Mouse (Mus musculus): Measurements from ENCODE around the gene Igsf9.

Igsf9 gene

DNA sequence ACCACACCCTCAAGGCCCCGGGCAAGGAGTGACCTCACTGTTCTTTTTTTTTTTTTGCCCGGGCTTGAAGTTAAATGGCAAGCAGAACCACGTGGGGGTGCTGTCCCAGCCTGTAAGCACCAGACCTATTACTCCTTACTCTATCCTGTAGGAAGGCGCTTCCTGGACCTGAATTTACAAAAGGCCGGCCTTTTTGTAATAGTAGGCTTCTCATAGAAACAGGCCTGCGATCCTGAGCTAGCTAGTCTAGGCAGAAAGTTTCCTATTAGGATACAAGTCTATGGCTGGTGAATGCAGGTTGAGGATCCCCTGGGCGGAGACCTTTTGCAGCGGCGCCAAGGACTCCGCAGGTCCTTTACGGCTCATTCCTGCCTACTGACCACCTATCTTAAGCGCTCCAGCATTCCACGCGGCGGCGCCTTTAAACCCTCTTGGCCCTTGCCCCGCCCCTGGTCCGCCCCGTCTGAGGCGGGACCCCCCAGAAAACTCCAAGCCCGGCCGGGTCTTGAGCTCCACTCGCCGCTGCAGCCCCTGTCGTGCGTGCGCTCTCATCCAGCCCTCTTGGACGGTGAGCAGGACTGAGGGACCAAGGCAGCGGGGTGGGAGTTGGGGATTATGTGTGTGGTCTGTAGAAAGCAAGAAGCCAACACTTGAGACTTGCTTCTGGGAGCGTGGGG is 18.3 kb downstream of the Igsf9 start, which contains the start of gene Tagln2:
TSS of gene Tagln2 (plus strand) at position 283 of the 677 bp plus-strand sequence.
- no peak for DNase-seq

DNA sequence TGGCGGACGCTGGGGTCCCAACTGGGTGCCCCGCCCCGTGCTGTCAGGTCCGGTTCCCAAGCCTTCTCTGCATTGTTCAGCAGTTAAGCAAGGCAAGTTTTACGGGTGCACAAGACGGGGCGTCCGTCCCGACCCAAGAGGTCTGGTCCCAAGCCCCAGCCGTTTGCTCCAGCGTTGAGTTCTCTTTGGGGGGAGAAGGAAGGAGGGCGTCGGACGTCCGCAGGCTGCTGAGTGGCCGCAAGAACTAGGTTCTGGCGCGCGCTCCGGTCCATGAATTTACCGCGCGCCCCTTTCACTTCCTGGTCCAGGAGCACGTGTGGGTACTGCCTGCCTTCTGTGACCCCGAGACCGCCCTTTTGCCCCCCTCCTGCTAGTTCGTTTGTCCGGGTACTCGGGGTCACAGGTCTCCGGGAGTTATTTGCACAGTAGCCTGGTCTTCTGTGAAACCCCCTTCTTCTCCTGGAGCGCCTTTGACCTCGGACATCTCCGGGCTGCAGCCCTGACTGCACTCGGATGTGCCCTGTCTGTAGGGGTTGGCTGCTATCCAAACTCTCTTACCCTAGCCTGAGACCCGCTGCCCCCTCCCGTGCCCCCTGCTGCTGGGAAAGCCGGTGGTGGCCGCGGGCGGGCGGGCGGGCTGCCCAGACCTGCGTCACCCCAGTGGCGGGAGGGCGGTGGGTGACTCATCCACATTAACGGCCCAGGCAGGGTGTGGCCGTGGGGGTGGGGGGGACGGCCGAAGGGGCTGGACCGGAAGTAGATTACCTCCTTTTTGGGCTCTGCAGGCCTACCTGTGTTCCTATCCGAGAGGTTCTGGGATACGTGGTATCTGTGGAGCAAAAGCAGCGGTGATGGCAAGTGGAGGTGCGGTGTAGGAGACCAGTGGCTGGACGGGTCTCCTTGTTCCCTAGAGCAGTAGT is 19.1 kb downstream of the Igsf9 start:
- DNase-seq = no peak

DNA sequence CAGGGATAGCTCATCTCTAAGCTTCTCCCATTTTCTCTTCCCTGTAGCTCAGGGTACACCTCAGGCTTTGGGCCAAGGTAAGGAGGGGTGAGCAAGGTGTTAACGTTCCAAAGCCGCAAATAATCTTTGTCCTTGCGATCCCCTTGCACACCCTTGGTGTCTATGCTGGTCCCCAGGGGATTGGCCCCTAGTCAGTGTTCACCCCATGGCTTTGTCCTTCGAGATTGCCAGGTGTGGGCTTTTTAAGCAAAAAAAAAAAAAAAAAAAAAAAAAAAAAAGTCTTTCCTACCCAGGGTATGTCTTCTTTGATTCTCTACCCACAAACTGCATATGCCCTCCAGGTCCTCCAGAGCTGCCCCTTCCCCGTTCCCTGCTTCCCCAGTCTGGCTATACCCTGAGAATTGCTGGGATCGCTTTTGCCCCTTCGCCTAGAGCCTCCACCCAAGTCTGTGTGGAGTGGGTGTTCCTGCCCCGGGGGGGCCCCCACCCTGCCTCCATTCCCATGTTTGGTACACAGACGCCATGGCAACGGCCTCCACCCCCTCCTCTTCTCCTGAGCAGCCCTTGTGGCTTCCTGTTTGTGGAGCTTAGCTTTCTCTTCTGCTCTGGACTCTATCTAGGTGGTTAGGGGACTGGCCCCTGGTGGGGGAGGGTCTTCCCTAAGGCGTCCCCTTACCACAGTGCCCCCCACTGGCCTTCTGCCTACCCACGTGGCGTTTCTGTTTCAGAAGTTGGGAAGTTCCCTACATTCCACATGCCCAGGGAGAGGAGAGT is 20.0 kb downstream of the Igsf9 start:
- DNase-seq = no peak

DNA sequence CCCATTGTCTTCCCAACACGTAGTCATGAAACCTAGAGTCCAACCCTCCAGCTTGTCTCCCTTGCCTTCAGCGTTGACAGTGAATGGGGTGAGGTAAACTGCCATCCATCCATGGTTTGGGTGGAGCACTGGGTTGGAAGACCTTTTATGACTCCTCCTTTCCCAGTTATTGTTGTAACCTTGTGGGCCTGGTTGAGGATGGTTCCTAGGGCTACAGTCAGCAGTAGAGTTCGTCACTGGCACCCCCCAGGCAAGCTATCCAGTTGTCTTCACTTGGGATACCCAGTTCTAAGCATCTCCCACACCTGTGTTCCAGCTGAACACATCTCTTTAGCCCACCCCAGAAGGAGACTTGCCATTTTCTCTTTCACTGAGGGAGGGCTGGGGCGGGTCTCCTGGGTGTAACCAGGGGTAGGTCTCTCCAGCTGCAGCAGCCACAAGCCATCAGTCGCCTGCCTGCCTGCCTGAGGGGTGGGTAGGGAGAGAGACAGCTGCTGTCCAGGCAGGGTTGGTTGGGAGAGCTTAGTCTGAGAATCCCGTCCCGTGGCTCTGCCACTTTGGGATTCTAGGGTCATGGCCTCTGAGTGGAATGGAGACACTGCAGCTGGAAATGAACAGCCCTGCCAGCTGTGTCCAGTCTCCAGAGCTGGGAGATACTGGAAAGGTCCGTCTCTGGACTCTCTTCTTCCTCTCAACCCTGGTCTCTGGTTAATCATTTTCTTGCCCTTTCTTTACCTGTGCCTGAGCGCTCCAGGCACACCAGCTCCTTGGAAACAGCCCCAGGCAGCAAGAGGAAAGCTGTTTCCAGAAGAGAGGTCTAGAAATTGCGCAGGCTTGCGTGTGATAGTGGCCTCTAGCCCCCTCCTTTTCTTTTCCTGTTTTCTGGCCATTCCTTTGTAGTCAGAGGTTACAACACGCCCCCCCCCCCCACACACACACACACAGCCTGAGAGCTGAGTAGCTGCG is 20.8 kb downstream of the Igsf9 start:
- no peak for DNase-seq

DNA sequence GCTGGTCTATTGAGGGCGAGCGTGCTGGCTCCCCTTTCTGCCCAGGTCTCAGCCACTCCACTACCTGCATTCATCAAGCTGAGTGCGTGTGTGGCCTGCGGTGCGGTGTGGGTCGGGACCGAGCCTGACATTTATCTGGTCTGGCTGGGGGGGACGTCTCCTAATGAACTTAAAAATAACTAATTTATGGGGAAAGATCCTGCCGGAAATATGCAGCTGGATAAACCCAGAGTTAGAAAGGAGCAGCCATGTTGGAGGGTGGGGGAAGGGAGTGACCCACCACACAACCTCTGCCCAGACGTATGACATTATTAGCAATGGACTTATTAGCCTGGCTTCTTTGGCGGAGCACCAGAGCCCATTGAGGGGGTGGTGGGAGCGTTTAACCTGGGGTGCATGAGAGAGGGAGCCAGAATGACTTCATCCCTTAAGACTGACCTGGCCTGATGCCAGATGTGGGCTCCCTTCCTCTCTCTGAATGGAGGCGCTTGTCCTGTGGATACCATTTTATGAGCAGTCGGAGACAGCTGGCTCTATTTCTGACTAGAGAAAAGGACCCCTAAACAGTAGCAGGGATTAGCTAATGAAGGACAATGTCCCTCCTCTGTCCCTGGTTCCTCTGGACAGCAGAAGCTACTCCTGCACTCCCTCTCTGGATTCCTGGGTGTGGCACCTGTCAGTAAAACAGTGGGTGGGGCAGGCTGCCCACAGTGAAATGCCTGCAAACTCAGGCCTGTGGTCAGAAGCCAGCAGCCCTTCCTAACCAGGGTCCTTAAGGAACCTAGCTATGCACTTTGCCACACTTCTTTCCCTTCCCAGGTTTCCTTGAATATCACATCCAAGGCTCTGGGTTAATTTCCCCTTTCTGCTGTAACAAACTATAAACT is 21.8 kb downstream of the Igsf9 start:
- DNase-seq = no peak

DNA sequence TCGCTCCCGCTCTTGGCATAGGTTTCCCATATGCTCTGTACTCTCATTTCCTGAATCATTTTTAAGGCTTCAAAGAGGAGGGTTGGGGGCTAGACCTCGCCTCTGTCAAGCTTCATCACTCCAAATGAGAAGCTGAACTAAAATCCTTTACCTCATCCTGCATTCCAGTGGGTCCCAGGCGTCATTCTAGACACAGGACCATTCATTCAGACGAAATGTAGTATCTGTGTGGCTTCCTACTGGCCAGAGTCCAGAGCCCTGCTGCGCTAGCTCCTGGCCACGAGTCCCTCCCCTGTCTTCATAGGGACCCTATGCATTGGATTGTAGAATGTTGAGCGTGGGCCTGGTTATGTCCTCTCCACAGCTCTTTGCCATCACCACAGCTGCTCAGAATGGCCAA is 23.2 kb downstream of the Igsf9 start:
- DNase-seq = no peak

DNA sequence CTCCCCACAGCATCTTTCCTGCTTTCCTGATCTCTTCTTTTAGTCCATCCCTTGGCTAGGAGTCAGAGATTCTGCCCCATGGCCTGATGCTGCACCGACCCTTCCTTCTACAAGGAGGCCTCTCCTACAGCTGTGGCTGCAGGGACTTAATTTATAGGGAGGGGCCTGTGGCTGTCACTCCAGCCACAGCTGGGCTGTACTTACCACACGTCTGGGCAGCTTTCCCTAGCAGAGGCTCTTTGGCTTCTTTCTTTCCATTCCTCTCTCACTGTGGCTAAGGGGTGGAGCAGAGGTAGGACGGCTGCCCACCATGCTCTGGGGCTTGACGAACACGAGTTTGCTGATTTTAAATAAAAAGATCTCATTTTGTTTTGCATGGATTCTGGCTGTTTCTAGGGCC is 25.4 kb downstream of the Igsf9 start:
- DNase-seq = no peak

DNA sequence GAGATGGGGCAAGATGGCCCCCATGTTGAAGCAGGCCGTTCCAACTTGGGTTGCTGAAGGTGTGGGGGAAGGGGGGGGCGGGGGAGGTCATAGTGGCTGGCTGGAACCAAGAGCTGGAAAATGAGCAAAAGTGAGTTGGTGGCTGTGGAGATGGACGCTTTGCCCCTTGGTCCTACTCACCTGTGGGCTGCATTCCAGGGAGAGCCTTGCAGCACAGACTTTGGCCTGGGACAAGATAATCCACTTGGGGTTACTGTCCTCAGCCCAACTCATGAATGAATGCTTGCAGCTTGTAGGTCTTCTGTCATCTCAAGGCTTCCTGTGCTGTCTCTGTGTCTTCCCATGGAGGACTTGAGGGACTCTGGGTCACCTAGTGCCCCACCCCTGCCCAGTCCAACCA is 26.1 kb downstream of the Igsf9 start:
- no peak for DNase-seq

DNA sequence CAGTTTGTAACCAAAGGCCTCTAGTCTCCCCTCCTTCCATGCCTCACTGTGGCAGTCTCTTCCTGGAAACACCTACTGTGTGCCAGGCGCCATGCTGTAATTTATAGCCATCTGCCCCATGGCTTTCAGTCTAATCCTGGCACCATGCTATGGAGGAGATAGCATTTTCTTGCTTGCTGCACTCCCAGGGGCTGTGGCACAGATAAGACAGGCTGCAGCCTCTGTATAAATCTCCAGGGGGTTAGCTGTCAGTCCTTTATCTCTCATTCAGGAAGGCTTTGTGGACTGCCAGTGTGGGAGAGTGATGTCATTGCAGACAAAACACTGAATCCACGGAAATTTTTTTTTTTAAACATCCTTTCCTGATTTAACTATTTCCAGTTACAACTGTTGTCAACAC is 26.6 kb downstream of the Igsf9 start:
- no peak for DNase-seq

DNA sequence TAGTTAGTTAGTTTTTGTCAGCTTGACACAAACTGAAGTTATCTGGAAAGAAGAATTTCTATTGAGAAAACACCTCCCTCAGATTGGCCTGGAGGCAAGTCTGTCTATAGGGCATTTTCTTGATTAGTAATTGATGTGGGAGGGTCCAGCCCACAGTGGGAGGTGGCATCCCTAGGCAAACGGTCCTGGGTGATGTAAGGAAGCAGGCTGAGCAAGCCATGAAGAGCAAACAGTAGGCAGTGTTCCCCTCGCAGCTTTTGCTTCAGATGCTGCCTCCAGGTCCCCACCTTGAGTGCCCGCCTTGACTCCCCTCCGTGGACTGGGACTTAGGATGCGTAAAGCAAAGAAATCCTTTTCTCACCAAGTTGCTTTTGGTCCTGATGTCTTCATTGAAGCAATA is 27.6 kb downstream of the Igsf9 start:
- DNase-seq = no peak

DNA sequence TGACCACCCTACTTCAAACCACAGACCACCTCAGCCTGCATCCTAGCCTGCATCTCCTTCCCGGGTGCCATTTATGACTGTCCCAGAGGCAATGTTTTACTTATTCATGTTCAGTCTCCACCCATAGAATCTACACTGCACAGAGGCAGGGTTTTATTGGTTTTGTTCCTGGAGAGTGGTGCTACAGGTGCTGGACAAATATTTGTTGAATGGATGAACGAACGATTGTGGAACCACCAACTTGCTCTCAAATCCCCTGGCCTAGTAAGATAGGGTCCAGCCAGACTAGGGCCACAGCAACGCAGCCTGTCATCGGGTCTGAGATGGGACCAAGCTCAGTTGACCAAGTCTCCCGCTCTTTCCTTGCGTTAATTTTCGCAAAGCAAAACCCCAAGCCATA is 28.4 kb downstream of the Igsf9 start:
- DNase-seq = no peak

DNA sequence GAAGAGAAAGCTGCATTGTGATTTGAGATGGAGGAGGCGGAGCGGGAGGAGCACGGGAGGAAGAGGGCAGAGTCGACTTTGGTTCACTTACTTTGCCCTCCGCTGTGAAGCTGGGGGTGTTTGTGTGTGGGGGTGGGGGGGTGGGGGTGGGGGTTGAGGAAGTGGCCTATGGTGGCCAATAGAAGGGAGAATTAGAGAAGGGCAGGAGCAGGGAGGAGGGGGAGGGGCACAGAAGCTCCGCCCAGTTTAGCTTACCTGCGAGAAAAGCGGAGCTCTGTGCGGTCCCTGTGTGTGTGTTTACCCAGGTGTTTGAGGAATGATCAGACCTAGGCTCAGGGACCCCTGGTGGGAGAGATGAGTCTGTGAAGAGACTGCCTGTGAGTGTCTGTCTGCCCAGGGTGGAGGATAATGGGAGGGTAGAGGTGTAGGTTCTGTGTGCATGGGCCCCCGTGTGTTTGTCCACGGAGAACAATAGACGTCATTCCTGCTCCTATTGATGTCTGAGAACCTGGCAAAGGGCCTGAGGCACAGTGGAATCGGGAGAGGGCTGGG is 28.9 kb downstream of the Igsf9 start:
- no peak for DNase-seq

DNA sequence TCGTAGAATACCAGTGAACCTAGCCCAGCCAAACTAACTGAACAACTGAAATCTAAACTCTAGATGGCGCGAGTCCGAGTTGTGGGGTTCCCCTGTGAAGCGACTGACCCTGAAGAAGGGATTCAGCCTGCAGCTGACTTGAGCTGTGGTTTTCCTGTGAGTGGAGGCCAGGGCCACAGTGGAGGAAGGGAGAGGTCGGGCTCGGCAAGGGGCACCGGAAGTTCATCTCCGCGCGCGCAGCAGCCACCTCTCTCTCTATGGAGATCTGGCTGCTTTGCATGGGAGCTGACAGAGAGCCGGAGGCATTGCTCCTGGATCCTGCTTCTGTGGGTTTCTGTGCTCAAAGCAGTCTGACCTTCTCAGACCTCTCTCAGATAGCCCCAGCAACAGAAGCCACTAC is 31.4 kb downstream of the Igsf9 start:
- DNase-seq = no peak

DNA sequence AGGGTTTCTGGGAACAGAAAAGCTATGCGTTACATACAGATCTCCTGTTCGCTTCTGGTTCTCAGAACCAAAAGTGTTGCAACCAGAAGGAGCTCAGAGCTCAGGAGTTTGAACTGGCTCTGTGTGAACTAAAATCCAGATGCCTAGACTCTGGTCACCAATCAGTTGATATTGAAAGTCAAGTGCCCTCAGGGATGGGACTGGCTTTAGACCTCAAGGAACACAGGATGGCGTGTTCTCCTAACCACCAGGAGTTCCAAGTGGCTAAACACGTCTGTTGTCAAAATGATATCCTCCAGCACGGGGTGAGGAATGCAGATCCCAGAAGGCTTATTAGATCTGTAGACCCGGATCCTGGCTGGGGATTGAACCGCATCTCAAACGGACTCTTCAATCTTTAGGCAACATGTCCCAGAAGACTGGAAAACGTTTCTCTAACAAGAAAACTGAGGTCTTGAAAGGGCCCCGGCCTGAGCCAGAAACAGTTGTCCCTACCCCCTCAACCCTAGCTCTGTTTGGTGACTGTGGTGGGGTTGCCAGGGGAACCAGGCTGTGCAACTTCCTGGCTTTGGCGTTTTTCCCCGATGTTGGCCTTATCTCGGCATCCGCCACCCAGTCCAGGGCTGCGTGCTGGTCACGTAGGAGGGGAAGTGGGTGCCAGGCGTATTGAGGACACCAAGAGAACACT is 32.1 kb downstream of the Igsf9 start:
- no peak for DNase-seq

DNA sequence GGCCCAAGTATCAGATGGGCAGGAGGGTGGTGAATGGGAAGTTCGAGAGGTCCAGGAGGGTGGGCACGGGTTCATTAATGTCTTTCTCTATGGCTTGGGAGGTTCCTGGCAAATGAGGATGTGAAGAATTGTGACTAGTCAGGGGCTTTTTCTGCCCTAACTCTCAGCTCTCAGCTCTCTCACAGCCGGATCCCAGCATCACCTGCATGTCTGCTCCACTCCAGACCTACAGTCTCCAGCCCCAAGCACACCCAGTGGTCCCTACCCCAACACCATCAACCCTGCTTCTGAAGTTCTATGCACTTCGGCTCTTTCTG is 32.6 kb downstream of the Igsf9 start:
- no peak for DNase-seq

DNA sequence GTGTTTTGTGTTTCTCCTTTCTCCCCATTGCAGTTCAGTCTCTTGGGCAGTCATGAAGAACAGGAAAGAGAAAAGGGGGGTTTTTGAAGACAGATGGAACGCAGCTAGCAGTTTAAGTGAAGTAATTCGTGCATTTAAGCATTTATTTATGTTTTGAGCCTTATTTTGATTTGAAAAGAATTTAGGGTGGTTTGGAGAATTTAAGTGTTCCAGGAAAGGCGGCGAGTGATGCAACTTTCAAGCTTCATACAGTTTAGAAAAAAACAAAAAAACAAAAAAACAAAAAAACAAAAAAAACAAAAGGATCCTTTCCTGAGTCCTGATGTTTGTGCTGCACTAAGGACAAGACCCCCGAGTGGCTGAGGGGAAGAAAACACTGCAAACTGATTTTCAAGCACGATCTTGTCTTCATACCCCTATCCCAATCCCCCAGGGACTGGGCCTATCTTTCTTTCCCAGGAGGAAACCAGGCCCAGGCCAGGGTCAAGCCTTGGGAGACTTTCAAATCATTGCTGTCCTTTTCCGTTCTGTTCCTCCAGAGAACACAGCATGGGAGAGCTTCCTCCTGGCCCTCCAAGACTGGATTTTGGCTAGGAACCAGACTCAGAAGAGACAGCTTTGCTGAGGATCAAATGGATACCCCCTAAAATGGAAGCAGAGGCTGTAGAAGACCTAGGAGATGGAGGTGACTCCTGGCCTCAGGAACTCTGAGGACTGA is 33.1 kb downstream of the Igsf9 start:
- no peak for DNase-seq

DNA sequence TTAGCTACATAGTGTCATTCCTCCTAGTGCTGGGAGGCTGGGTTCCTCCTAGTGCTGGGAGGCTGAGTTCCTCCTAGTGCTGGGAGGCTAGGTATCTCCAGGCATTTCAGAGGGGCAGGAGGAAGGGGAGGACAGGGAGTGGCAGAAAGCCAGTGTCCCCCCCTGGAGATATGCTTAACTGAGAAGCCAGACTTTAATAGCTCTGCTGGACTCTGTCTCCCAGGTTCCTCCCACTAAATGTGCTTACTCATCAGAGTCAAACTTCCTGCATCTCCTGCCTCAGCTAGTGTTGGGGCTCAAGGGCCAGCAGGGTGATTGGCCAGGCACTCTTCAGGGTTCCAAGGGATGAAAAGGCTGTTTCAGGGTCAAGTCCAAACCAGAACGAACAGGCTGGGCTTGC is 33.8 kb downstream of the Igsf9 start:
- no peak for DNase-seq

DNA sequence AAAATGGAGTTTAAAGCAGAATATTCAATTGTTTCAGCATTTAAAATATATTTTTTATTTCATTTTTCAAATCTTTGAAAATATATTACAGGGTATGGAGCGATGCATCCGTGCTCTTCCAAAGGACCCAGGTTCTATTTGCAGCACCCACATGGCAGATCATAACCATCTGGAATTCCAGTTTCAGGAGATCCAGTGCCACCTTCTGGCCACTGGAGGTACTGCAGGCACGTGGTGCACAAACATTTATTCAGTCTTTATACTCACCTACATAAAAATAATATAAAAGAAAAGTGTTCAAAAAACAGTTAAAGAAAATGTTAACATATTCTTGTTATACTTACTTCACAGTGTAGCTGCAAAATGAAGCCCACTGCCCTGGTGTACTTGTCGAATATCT is 36.4 kb downstream of the Igsf9 start:
- no peak for DNase-seq

DNA sequence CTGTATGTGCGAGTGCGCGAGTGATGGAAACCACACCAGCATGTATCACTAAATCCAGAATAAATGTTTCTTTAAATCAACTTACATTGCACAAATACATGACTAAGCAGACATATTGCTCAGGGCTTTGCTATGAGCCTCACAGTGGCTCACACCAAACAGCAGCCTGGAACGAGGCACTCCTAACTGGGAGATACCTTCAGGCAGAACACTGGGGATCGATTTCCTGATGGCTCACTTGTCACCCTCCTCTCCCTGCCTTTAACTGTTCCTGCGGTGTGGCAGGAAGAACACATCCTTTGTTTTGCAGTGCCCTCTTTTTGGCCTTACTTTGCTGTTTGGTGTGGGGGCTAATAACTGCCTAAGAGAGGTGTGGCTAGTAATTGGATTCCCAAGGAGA is 38.1 kb downstream of the Igsf9 start:
- DNase-seq = no peak
